Mouse (Mus musculus) heart, adult 9 months (tissue): ENCODE data around the gene Ddc.

ENCODE experiments used
- DNase-seq, 2 experiments: peaks; one replicate each; pipeline ENCODE4 v3.0.0; 2022; ENCODE audit warnings: low spot score in 2 of 2

The Ddc gene

DNA sequence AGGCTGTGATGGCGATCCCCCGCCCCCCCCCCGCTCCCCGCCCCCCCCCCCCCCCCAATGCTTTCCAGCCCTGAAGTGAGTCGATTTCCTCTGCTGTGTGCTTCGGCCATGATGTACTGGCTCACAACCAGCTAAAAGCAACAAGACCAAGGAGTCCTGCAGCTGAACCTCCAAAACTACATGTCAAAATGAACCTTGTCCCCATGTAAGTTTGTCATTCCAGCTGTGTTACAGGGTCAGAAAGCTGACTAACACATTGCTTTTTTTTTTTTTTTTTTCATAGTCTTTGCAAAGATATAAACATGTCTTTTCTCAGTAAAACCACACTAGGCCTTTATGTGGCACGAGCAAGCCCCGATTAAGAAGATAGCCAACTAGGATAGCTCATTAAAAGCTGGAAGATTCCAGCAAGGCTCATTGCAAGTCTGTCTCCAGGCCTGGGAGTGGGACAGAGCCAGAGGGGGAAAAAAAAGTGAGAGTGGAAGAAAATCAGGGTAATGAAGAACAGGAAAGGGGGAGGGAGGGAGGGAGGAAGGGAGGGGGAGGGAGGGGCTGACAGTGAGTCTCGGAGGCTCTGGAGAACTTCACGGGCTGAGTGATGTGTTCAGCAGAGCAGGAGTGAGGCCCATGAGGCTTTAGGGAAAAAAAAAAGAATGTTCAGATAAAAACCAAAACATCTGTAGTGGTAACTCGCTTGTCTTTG is 19.5 kb downstream of the Ddc start:
- DNase-seq = peak; percentile 49 to 55

DNA sequence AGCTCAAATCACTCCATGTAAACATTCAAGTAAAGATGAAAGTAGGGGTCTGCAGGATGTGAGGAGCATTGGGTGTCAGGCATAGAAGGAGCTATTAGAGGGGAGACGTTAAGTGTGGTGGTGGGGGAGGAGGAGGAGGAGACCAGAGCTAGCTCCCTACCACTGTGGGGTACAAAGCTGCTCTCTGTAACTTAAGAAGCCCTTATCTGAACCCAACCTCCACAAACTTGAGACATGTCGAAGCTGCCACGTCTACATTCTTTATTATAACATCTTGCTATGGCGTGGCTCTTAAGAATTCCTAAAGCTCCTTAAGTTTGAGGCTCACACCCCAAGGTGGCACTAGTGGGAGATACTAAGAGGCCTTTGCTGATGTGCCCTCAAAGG is 20.1 kb downstream of the Ddc start:
- DNase-seq = no peak

DNA sequence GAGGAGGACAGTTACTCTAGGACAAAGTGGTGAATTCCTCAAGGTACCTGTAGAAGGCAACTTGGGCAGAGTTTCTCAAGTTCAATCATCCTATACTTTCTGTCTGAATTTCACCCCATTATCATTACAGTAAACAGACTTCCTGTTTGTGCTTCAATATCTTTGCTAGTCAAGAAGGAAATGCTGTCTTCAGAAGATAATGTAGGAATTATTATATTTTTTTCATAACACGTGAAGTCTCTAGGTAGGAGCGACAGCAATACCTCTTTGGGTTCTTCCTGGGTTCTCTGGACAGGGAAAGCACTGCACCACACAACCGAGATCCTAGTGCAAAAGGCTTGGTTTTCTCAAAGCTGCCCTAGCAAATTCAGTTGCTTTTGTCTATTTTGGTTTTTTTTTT is 21.6 kb downstream of the Ddc start:
- no peak for DNase-seq

DNA sequence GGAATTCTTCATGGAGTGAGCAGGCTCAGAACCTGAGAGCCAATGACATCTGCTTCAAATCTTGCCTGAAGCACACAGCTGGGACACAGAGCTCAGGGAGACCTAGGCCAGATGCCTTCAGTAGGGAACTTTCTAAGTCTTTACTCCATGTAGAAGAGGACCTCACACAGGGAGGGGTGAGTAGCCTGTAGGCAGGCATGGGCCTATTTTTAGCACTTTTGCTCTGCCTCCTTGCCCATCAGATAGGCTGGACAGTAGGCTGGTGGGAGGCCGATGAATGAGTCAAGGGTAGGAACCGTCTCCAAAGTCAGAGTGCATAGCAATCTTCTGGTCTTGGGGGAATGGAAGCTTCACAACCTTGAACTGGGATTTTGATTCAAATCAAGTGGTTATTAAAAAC is 22.7 kb downstream of the Ddc start:
- DNase-seq = peak; percentile 55 to 57

DNA sequence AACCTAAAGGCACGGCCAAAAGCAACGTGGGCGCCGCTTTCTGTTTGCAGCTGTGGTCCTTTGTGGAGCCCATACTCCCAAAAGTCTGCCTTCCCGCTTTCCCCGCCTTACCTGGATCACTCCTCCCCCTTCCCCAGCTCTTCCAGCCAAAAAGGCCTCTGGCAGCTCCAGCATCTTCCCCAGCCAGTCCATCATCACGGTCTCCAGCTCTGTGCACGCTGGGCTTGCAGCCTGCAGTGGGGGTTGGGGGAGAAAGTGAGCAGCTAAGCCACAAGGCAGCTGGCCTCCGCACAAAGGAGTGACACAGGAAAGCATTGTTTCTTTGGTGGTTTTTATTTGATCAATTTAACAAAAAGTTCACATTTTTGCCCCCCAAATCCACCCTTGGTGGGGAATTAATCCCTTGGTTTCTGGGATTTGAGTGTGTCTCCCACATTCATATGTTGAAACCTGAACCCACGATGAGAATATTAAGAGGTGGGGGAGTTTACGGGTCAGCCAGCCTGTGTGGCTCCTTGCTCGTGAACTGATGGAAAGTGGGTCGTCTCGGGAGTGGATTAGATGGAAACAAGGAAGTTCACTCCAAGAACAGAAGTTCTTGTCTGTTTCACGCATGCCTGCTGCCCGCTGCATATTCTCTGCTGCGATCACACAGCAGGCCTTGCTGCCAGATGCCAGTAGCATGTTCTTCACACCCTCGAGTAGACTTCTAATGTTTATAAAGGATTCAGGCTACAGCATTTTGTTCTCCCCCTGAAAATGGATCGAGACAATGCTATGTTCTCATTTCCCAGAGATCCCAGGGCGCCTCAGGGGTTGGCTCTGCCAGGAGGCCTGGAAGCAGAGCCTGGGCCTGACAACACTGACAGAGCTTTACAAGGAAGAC is 24.7 kb downstream of the Ddc start:
- DNase-seq = peak; percentile 49 to 70

DNA sequence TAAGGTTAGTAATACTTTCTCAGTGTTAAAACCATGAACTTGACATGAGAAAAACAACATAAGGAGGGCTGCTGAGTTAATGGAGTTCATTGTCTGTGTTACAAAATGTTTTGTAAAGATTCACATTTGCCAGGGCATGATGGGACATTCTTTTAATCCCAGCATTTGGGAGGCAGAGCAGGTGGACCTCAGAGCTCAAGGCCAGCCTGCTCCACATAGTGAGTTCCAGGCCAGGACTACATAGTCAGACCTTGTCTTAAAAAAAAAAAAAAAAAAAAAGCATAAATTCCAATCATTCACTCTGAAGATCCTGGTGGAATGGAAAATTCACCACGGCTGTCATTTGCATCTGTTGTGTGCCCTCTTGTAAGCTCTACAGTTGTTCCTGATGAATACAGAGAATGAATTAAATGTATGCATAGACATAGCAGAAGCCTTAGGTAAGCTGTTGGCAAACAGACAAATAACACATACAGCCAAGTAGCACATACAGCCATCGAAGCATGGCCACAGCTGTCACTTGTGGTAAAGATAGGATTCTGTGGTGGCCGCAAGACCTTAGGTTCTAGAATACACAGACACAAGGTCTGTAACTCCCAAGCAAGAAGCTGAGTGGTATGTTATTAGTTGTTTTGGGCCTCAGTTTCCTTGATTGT is 25.7 kb downstream of the Ddc start:
- DNase-seq = no peak

DNA sequence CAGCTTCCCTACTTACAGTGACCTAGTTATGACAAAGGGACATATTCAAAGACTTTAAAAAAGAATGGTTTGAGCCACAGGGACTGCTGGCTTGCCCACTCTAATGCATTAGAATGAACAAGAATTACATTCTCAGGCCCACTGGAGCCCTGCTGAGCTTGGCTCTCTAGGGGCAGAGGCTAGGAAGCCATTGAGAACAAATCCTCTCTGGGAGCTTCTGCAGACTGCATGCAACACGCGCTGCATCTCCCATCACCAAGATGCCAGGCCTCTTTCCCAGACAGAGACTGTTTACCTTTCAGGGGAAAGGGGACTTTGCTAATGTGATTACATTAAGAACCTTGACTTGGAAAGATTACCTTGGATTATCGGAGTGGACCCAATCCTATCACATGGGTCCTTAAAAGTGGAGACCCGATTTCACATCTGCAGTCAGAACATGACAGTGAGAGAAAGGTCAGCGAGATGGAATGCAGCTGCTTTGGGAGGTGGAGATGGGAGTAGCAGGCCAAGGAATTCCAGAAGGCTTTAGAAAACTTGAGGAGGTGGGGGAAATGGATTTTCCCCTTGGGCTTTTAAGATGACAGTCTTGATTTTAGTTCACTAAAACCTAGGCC is 26.6 kb downstream of the Ddc start:
- peak; percentile 25 to 39 for DNase-seq

DNA sequence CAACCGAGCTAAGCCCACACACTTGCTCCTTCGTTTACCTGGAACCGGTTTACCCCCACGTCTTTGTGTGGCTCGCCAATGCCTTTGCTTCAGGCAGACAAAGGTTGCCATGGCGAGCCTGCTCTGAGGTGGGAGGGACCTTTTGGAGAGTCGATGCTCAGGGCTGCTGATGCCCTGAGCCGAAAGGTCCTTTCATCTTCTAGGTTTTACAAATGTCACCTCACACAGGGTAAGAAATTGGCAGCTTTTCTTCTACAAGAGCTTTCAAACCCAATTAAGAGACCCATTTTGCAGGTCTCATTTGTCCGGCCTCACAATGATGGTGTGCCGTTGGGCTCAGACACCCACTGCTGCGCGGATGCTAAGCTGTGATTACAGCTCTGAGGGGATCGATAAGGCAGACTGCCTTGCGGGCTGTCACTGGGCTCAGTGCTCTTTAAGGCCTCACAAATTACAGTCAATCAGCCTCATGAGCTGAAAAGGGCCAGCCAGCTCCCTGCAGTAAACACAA is 29.9 kb downstream of the Ddc start:
- no peak for DNase-seq

DNA sequence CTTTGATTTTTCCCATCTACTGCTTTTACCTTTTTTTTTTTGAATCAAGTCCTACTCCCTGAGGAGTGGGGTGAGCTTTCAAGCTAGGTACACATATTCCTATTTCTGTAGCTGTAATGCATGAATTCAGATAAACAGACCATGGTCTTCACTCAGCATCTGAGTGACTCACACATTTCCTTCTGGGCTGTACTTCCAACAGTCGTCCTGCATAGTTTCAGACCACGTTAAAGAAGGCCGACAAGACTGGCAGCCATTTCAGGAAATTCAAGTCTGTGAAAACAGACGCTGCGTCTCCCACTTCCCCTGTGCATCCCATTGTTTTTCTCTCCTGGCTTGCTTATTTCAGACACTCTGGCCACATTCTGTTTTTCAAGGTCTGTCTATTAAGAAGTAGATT is 31.2 kb downstream of the Ddc start:
- DNase-seq = no peak

DNA sequence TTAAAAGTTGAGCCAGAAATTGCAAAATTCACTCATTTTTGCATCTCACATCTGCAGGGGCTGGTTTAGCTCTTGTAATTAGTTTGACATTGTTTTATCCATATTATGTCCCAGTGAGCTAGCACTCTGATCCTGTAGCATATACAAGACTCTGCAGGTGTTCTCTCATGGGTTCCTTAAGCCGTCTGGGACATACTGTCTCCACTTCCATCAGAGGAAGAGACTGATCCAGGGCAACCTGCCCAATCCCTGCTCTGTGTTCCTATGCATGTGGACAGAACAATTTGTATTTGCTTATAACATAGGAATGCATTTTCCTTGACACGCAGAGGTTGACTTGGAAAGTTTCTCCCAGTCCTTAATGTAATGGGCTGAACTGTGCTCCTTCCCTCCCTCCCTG is 32.8 kb downstream of the Ddc start:
- DNase-seq = no peak

DNA sequence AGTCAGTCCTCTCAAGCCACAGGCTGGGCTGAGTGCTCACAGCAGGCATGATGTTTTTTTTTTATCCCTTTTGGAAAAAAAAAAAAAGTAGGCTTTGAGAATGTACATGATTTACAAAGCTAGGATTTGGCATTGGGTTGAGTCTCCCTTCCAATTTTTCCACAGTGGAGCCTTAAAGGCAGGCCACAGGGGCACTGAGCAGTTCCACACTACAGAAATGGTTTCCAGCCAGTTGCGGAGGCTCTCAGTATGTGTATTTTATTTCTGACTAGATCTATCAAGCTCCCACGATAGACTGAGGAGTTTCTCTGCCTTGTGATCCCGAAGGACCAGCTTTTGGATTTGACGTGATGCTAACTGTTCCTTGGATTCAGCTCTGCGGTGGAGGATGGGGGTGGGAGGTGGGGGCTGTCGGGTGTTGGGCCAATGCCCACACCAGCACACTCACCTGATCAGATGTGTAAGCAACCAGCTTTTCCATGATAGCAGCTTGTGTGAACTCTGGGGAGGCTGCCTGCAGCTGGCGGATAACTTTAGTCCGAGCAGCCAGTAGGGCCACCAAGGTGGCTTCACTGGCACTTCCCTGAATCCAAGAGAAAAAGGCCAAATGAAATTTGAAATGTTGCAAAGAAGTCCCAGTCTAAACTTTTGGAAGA is 33.4 kb downstream of the Ddc start:
- no peak for DNase-seq

DNA sequence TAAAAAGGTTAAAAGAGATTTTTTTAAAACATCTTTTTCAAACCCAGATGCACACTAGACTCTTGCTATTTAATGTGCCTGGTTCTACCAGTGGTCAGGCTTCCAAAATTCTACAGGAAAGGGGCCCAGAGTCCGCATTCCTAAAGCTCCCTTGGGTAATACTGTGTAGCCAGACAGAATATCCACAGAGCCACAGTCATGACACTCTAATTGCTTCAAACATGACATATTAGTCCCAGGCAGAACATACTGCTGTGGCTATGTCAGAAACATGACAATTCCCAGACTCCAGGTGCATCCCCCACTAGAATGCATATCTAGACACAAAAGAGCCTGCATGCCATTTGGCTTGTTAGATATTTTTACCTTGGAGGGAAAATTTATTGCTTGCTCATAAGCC is 35.4 kb downstream of the Ddc start:
- peak in 1 of 2 experiments; percentile 28 for DNase-seq

DNA sequence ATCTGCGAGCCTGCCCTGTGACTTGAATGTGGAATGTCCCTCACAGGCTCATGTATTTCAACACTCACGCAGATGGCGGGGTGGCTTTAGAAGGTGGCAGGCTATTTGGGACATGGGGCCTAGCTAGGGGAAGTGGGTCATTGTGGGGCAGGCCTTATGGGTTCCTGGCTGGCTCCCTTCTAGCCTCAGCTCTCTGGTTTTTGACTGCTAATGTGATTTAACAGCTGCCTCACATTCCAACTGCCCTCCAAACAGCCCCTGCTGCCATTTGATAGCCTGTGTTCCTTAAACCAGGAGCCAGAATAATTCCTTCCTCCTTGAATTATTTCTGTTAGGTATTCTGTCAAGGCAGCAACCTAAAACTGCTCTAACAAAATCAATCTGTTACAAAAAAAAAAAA is 41.0 kb downstream of the Ddc start:
- DNase-seq = no peak

DNA sequence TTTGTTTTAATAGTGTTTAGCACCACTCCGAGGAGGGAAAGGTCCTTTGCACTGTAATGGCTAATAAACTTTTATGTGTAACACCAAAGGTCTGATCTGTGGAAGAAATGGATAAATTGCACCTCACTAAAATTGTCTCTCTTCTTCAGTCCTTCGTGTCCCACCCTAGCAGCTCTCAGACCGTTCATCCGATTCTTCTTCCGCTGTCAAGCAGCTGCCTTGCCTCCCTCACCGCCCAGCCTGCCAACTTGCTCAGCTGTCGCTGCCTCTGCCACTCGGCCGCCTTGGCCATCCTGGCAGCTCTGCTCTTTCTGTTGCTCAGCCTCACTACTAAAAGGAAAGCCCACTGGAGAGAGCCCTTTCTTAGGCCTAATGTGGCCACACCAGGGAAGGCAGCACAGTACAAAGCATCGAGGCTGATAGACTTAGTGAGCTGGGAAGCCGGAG is 42.2 kb downstream of the Ddc start:
- no peak for DNase-seq

DNA sequence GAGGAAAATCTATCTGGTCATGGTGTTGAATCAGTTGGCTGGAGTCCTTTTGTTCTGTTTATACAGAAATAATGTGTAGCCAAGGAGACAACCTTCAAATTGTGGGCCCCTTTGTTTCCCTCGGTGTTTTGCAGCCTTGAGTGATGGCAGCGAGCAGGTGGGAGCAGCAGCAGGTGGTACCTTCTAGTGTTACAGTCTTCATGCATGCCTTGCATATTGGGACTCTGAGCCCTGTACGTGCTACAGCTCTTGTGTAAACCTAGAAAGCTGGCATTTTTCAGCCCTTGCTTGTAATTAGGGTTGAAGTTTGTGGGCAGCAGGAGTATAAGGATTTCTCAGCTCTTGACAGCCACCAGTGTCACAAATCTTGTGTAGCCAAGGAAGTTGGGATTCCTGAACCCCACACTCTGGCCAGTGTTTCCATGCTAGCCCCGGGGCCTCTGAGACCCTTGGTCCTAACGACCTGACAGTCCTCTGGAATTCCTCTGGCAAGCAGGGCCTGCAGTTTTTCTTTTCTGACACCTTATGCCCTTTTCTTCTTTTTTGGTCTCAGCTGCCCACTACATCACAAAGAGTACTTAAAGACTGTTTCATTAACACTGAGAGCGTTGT is 42.8 kb downstream of the Ddc start:
- DNase-seq = no peak

DNA sequence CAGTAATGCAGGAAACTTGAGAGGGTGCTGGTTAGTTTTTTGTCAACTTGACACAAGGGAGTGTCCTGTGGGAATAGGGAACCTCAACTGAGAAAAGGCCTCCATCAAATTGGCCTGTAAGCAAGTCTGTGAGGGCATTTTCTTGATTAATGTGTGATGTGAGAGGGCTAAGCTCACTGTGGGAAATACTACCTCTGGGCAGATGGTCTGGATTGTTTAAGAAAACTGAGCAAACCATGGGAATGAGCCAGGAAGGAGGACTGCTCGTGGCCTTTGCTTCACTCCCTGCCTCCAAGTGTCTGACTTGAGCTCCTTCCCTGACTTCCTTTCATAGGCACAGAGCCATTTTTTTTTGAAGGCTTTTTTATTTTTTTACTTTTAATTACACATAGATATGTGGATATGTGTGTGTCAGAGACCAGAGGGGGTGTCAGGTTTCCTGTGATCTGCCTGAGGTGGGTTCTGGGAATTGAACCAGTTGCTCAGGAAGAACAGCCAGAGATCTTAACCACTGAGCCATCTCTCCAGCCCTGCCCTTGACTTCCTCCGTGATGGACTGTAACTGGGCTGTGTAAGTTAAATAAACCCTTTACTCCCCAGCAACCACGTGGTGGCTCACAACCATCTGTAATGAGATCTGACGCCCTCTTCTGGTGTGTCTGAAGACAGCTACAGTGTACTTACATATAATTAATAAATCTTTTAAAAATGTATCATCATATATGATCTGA is 44.0 kb downstream of the Ddc start:
- no peak for DNase-seq

DNA sequence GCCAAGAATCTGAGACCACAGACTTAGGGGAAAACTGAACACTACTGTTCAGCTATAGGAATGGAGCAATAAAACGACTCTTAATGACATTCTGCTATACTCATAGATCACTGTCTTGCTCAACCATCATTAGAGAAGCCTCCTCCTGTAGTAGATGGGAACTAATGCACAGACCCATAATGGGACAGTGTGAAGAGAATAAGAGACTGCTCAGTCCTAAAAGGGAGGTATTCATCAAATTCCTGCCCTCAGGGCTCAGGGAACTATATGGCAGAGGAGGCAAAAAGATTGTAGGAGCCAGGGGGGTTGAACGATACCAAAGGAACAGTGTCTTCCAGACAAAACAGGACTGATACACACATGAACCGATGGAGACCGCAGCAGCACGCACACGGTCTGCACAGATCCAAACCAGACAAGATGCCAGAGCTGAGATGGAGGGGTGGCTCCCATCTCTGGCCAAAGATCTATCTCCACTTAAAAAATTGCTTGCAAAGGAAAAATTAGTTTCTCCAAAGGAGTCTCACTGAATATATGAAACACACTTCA is 45.9 kb downstream of the Ddc start:
- DNase-seq = no peak

DNA sequence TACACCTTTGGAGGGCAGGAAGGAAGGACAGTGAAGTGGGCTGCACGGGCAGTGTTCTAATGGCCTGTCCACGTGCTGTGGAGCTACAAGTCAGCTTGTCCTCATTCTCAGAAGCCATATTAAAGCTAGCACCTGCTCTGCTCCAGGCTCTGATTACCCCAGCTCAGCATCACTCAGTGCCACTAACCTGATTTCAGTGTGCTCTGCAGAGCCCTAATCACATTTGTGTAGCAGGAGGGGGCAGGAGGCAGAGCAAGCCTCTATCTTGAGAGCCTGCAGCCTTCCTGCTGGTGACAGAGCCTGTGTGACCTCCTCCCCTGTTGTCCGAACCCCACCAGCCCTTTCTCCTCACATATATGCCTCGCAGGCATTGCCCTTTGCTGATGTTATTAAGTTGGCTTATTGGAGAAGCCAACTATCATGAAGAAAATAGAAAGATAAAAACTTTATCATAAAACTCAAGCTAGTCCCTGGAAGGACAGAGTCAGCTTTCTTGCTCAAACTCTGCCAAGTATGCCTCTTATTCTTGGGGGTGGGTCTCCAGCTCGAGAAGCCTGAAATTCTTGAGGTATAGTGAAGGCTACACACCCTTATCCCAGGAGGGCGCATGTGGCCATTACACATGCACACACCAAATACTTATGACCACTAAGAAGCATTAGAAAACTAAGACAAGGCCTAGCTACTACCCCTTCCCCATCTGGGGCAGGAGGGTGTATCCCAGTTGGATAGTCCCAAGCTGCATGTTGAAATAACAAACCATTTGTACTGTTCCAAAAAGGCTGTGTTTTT is 47.3 kb downstream of the Ddc start:
- no peak for DNase-seq
